Mouse (Mus musculus) olfactory bulb, adult 2 months (tissue): ENCODE results near the gene Rhox11.

ENCODE experiments used
- CTCF ChIP-seq: fragments of 200-500 bp; IDR thresholded peaks from 2 replicates; pipeline ENCODE4 v1.5.1; 2012; ENCODE audit warnings: low read depth, mild to moderate bottlenecking, low read length, moderate library complexity; ENCODE audit not compliant: insufficient read depth
- POLR2A ChIP-seq: fragments of 200-500 bp; IDR thresholded peaks from 2 replicates; pipeline ENCODE4 v1.6.1; 2012; ENCODE audit warnings: mild to moderate bottlenecking, low read depth, low read length, moderate library complexity; ENCODE audit not compliant: insufficient read depth

GRCm38 (mm10) chrX:38039666-38040065 lies 45.3 kb downstream of the Rhox11 start:
- TF ChIP-seq POLR2A (no peak), CTCF (no peak)
